Comparison of ENCODE assay signal across 8 mouse cellular contexts in the genomic region with DNA sequence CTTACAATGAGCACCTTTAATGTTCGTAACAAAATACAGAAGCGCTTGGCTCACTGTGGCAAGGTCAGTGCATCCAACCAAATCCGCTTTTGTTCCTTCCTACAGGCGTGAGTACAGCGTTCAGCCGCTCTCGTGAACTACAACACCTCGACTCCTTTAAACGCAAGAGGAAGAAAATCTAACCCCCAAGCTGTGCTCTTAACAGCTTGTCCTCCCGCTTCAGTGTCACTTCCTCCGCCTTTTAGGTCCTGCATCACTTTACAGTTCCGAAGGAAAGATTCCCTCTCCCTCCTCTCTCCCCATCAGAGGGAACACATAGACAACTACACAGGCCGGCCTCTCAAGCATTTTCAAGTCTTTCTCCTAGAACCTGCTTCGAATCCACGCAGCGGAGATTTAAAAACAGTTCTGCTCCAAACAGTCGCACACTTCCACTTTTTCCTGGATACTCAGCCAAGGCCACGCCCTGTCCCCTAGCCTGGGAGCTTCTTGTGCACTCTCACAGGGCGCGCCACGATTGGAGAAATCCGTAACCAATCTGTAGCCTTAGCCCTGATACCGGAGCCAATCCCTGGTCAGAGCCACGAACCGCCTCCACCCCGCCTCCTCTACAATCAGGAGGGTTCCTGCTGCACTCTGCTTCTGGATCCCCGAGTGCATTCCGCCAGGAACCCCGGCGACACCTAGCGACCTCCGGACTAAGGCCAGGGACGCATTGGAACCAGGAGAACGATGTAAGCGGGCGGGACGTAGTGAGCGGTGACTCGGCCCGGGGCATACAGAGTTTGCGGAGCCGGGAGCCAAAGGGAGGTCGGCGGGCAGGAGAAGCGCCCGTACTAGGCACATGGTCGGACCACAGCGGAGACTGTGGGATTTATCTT. TPM values are rescaled to one million over a fixed set of nuclear protein-coding genes. Genes with fewer than 3 reads are reported as not detected.
DNase-seq lines count a peak whose midpoint lies in the region; ATAC-seq and TF ChIP-seq lines count a peak whose summit lies in the region.

A gene (plus strand): TSS at position 610 of the 881 bp plus-strand sequence.

- H3K27me3 ChIP-seq in forebrain, embryonic 13.5 days: peaks cover 18% of the 10 kb centered on the region
- H3K27me3 ChIP-seq in liver, postnatal 0 days (ENCODE audit: insufficient read depth, low read length): no peaks in the 10 kb centered on the region
- H3K27me3 ChIP-seq in neural tube, embryonic 14.5 days (ENCODE audit: control insufficient read depth, insufficient read depth, low read length): no peaks in the 10 kb centered on the region

- no peaks in the 10 kb centered on the region for H3K9me3 ChIP-seq in forebrain, embryonic 13.5 days (replicated peaks)
- H3K9me3 ChIP-seq in liver, postnatal 0 days (ENCODE audit: low read length): no peaks in the 10 kb centered on the region
- no peaks in the 10 kb centered on the region for H3K9me3 ChIP-seq in neural tube, embryonic 14.5 days (ENCODE audit: control insufficient read depth, low read length)

- H3K4me3 ChIP-seq in forebrain, embryonic 13.5 days: peak within 1 kb of the TSS; percentile 57
- peak within 1 kb of the TSS; percentile 61 for H3K4me3 ChIP-seq in liver, postnatal 0 days (ENCODE audit: low read depth, low read length)
- peak within 1 kb of the TSS; percentile 58 for H3K4me3 ChIP-seq in neural tube, embryonic 14.5 days (ENCODE audit: low read depth, low read length)

- TF ChIP-seq EP300 in liver, postnatal 0 days (IDR thresholded peaks at IDR 0.05; ENCODE audit: low read depth): peak; percentile 87

- no peak within 1 kb of the TSS for H3K27ac ChIP-seq in forebrain, embryonic 13.5 days
- peak within 1 kb of the TSS; percentile 95 for H3K27ac ChIP-seq in liver, postnatal 0 days (ENCODE audit: low read depth)
- peak within 1 kb of the TSS; percentile 52; the same call in 1 of the 2 replicates for H3K27ac ChIP-seq in neural tube, embryonic 14.5 days (ENCODE audit: low read depth, low read length)

- H3K9ac ChIP-seq in forebrain, embryonic 13.5 days: peak within 1 kb of the TSS; percentile 64
- H3K9ac ChIP-seq in liver, postnatal 0 days (replicated peaks): peak within 1 kb of the TSS; percentile 78
- H3K9ac ChIP-seq in neural tube, embryonic 14.5 days (replicated peaks; ENCODE audit: low read depth, low read length): peak within 1 kb of the TSS; percentile 54

- peak; percentile 100 for ATAC-seq in cerebellum, adult (ENCODE audit: insufficient number of reproducible peaks, low FRiP score, low TSS enrichment)
- ATAC-seq in forebrain, embryonic 13.5 days: peak; percentile 100
- ATAC-seq in liver, postnatal 0 days: peak; percentile 96
- peak; percentile 100 for ATAC-seq in neural tube, embryonic 14.5 days (ENCODE audit: low read depth)

- DNase-seq in CD8-positive naive resting alpha-beta T cell, adult 2 months (ENCODE audit: low read depth in 2 of 2, low spot score in 2 of 2): peak; percentile 49 to 50
- DNase-seq in heart, postnatal 10 days: peak; percentile 95 to 96
- peak; percentile 98 for DNase-seq in large intestine, adult 2 months (ENCODE audit: low read depth, low spot score)
- peak; percentile 89 for DNase-seq in liver, postnatal 0 days
- DNase-seq in testis, postnatal 10 days (ENCODE audit: low spot score): peak; percentile 87

- under 1% methylated on average over 48 of the region's 48 CpGs for WGBS in forebrain, embryonic 13.5 days
- WGBS in large intestine, adult 2 months: under 1% methylated on average over 48 of the region's 48 CpGs
- under 1% methylated on average over 48 of the region's 48 CpGs for WGBS in liver, postnatal 0 days (ENCODE audit: insufficient replicate concordance)
- under 1% methylated on average over 48 of the region's 48 CpGs for WGBS in neural tube, embryonic 14.5 days

- intact Hi-C loops in heart, postnatal 10 days (cut with DNase I): no loop called here

- peak; percentile 46 for TF ChIP-seq CTCF in liver, postnatal 0 days (IDR thresholded peaks at IDR 0.05; ENCODE audit: low read depth)

- H3K4me1 ChIP-seq in forebrain, embryonic 13.5 days: peaks cover 12% of the 10 kb centered on the region; the same call in 1 of the 2 replicates
- peaks cover 12% of the 10 kb centered on the region for H3K4me1 ChIP-seq in liver, postnatal 0 days (ENCODE audit: insufficient read depth)
- H3K4me1 ChIP-seq in neural tube, embryonic 14.5 days (ENCODE audit: control insufficient read depth, insufficient read depth, low read length): 0 out of 2 replicates have a peak, but pooled peaks cover 10% of the 10 kb centered on the region

- H3K36me3 ChIP-seq in forebrain, embryonic 13.5 days (ENCODE audit: poor library complexity, severe bottlenecking): no peaks in the 10 kb centered on the region
- H3K36me3 ChIP-seq in liver, postnatal 0 days (replicated peaks; ENCODE audit: insufficient read depth, low read length): 0 out of 2 replicates have a peak, but pooled peaks cover 3% of the 10 kb centered on the region
- H3K36me3 ChIP-seq in neural tube, embryonic 14.5 days (ENCODE audit: control insufficient read depth, insufficient read depth, low read length): no peaks in the 10 kb centered on the region

- H3K4me2 ChIP-seq in forebrain, embryonic 13.5 days: peak within 1 kb of the TSS; percentile 85
- peak within 1 kb of the TSS; percentile 79 for H3K4me2 ChIP-seq in liver, postnatal 0 days (ENCODE audit: low read depth, low read length)
- peak within 1 kb of the TSS; percentile 93 for H3K4me2 ChIP-seq in neural tube, embryonic 14.5 days (ENCODE audit: low read depth, low read length)

RNA-seq across cellular contexts. Expression of the gene that starts here (rescaled TPM):
- 6.7 and 6.9 TPM in 2 replicates for polyA plus RNA-seq in forebrain, embryonic 13.5 days (2015; fragmentation: Nextera tagmentation; extraction: Ambion mirVana)
- total RNA-seq in heart, postnatal 10 days (2021): 1 to 10 TPM; 3.8 to 6.1 TPM
- 2.0 and 2.2 TPM in 2 replicates for polyA plus RNA-seq in large intestine, adult 2 months (2012; rRNA removed)
- 186 and 224 TPM in 2 replicates for polyA plus RNA-seq in liver, postnatal 0 days (2015; fragmentation: Nextera tagmentation; extraction: Ambion mirVana)
- 6.3 and 7.7 TPM in 2 replicates for polyA plus RNA-seq in neural tube, embryonic 14.5 days (2014; fragmentation: Nextera tagmentation; extraction: Ambion mirVana)

Comparison
In these comparisons a context has a peak if more than half of its experiments do, and no peak if none do; other contexts are left out.
1. RNA of the gene that starts here (polyA plus RNA-seq): 186 to 224 TPM in liver, postnatal 0 days; 6.7 to 6.9 TPM in forebrain, embryonic 13.5 days, 6.3 to 7.7 TPM in neural tube, embryonic 14.5 days and 2.0 to 2.2 TPM in large intestine, adult 2 months; every median in the first group is over 10 times any median in the second.
2. Peak in every context shown above with its lines, with median percentiles within 50 percentile points of each other: DNase-seq, ATAC-seq, H3K4me2 ChIP-seq, H3K4me3 ChIP-seq and H3K9ac ChIP-seq.